Mouse (Mus musculus) MEL (cell line): Measurements from ENCODE around the gene Rab33b. TPM values are rescaled to one million over a fixed set of nuclear protein-coding genes. Genes with fewer than 3 reads are reported as not detected.

Source experiments
- DNase-seq: peaks from one replicate; pipeline ENCODE4 v3.0.0; 2011; ENCODE audit warnings: low read depth, low spot score
- H3K27ac ChIP-seq: 2 replicates; pipeline ENCODE4 v1.5.1; 2012; ENCODE audit warnings: low read depth, mild to moderate bottlenecking, control low read depth, low read length, moderate library complexity; ENCODE audit not compliant: control insufficient read depth
- H3K27me3 ChIP-seq, 2 experiments: fragments of 150-350 bp in 1 of 2; sonication (generic) in 1 of 2; 2 replicates each; pipeline ENCODE4 v1.6.1; 2012; ENCODE audit warnings: low read length in 2 of 2, mild to moderate bottlenecking in 2 of 2, improper control_type of control experiment in 1 of 2, moderate library complexity in 1 of 2; ENCODE audit not compliant: insufficient read depth in 2 of 2, control insufficient read depth in 1 of 2
- H3K36me3 ChIP-seq, 2 experiments: 2 replicates each; pipeline ENCODE4 v1.6.1; 2012 to 2014; ENCODE audit warnings: low read length in 2 of 2, improper control_type of control experiment in 1 of 2, inconsistent platforms in 1 of 2, mild to moderate bottlenecking in 1 of 2; ENCODE audit not compliant: insufficient read depth in 2 of 2, control insufficient read depth in 1 of 2
- H3K4me1 ChIP-seq, 2 experiments: fragments of 150-350 bp in 1 of 2; sonication (generic) in 1 of 2; 2 replicates each; pipeline ENCODE4 v1.6.1; 2012; ENCODE audit warnings: low read length in 2 of 2, improper control_type of control experiment in 1 of 2, mild to moderate bottlenecking in 1 of 2; ENCODE audit not compliant: insufficient read depth in 2 of 2, control insufficient read depth in 1 of 2
- H3K4me3 ChIP-seq, 2 experiments: fragments of 150-350 bp in 1 of 2; sonication (generic) in 1 of 2; 2 replicates each; pipeline ENCODE4 v1.5.1; 2012; ENCODE audit warnings: low read depth in 2 of 2, low read length in 2 of 2, mild to moderate bottlenecking in 2 of 2, moderate library complexity in 2 of 2, control low read depth in 1 of 2, improper control_type of control experiment in 1 of 2; ENCODE audit not compliant: control insufficient read depth in 1 of 2, insufficient read depth in 1 of 2
- H3K79me2 ChIP-seq: 2 replicates; pipeline ENCODE4 v1.6.1; 2012; ENCODE audit warnings: mild to moderate bottlenecking, low read length, moderate library complexity; ENCODE audit not compliant: control insufficient read depth, poor library complexity, insufficient read depth
- H3K9ac ChIP-seq: 2 replicates; pipeline ENCODE4 v1.6.1; 2012; ENCODE audit warnings: low read depth, mild to moderate bottlenecking, control low read depth, low read length, moderate library complexity; ENCODE audit not compliant: control insufficient read depth, poor library complexity, severe bottlenecking
- H3K9me3 ChIP-seq: fragments of 150-350 bp; sonication (generic); replicated peaks from 2 replicates; pipeline ENCODE4 v1.6.1; 2012; ENCODE audit warnings: mild to moderate bottlenecking, low read length, improper control_type of control experiment, moderate library complexity; ENCODE audit not compliant: insufficient read depth
- BHLHE40 ChIP-seq: IDR thresholded peaks from 2 replicates; pipeline ENCODE4 v1.6.1; 2012; ENCODE audit warnings: low read depth, mild to moderate bottlenecking, inconsistent platforms, low read length, improper control_type of control experiment, borderline replicate concordance
- CHD1 ChIP-seq: IDR thresholded peaks from 2 replicates; pipeline ENCODE4 v1.6.1; 2012; ENCODE audit warnings: low read depth, mild to moderate bottlenecking, inconsistent platforms, low read length, improper control_type of control experiment
- CHD2 ChIP-seq: IDR thresholded peaks from 2 replicates; pipeline ENCODE4 v1.6.1; 2011; ENCODE audit warnings: low read length, improper control_type of control experiment
- CTCF ChIP-seq, 3 experiments: IDR thresholded peaks in 2 of 3; conservative IDR thresholded peaks in 1 of 3; 2 replicates each; pipeline ENCODE4 v1.5.1; 2011 to 2012; ENCODE audit warnings: low read length in 3 of 3, low read depth in 2 of 3, mild to moderate bottlenecking in 2 of 3, improper control_type of control experiment in 1 of 3, inconsistent platforms in 1 of 3, mixed read lengths in 1 of 3, moderate library complexity in 1 of 3; ENCODE audit not compliant: control insufficient read depth in 1 of 3, insufficient read depth in 1 of 3, poor library complexity in 1 of 3, severe bottlenecking in 1 of 3
- E2F4 ChIP-seq: IDR thresholded peaks from 2 replicates; pipeline ENCODE4 v1.6.1; 2011; ENCODE audit warnings: low read depth, low read length, improper control_type of control experiment, borderline replicate concordance
- ELF1 ChIP-seq: IDR thresholded peaks from 2 replicates; pipeline ENCODE4 v1.6.1; 2014; ENCODE audit warnings: low read depth, mild to moderate bottlenecking, inconsistent platforms, low read length, improper control_type of control experiment, moderate library complexity
- EP300 ChIP-seq, 2 experiments: IDR thresholded peaks; 2 replicates each; pipeline ENCODE4 v1.6.1; 2011; ENCODE audit warnings: improper control_type of control experiment in 2 of 2, low read length in 2 of 2, low read depth in 1 of 2, mild to moderate bottlenecking in 1 of 2
- ETS1 ChIP-seq: IDR thresholded peaks from 2 replicates; pipeline ENCODE4 v1.6.1; 2012; ENCODE audit warnings: low read depth, mild to moderate bottlenecking, inconsistent platforms, low read length, improper control_type of control experiment, moderate library complexity
- GATA1 ChIP-seq: IDR thresholded peaks from 2 replicates; pipeline ENCODE4 v1.6.1; 2011; ENCODE audit warnings: low read depth, low read length, improper control_type of control experiment
- HCFC1 ChIP-seq: IDR thresholded peaks from 2 replicates; pipeline ENCODE4 v1.6.1; 2012; ENCODE audit warnings: low read depth, mild to moderate bottlenecking, inconsistent platforms, low read length, improper control_type of control experiment, moderate library complexity
- KAT2A ChIP-seq: conservative IDR thresholded peaks from 2 replicates; pipeline ENCODE4 v1.6.1; 2012; ENCODE audit warnings: low read depth, low read length, improper control_type of control experiment, inconsistent platforms
- RCOR1 ChIP-seq: IDR thresholded peaks from 2 replicates; pipeline ENCODE4 v1.6.1; 2012; ENCODE audit warnings: low read depth, mild to moderate bottlenecking, inconsistent platforms, low read length, improper control_type of control experiment
- SMC3 ChIP-seq: IDR thresholded peaks from 2 replicates; pipeline ENCODE4 v1.6.1; 2011; ENCODE audit warnings: low read depth, low read length, improper control_type of control experiment
- TCF12 ChIP-seq: IDR thresholded peaks from 2 replicates; pipeline ENCODE4 v1.6.1; 2014; ENCODE audit warnings: low read depth, mild to moderate bottlenecking, inconsistent platforms, low read length, improper control_type of control experiment, moderate library complexity
- UBTF ChIP-seq: IDR thresholded peaks from 2 replicates; pipeline ENCODE4 v1.6.1; 2012; ENCODE audit warnings: low read depth, mild to moderate bottlenecking, inconsistent platforms, low read length, improper control_type of control experiment, moderate library complexity, borderline replicate concordance; ENCODE audit not compliant: insufficient read depth
- USF2 ChIP-seq, 2 experiments: IDR thresholded peaks; 2 replicates each; pipeline ENCODE4 v1.6.1; 2011 to 2012; ENCODE audit warnings: improper control_type of control experiment in 2 of 2, low read length in 2 of 2, borderline replicate concordance in 1 of 2, inconsistent platforms in 1 of 2, low read depth in 1 of 2, mild to moderate bottlenecking in 1 of 2; ENCODE audit not compliant: insufficient read depth in 1 of 2
- ZC3H11A ChIP-seq: IDR thresholded peaks from 2 replicates; pipeline ENCODE4 v1.6.1; 2012; ENCODE audit warnings: low read depth, mild to moderate bottlenecking, inconsistent platforms, low read length, improper control_type of control experiment
- ZKSCAN1 ChIP-seq: IDR thresholded peaks from 2 replicates; pipeline ENCODE4 v1.6.1; 2012; ENCODE audit warnings: low read depth, mild to moderate bottlenecking, inconsistent platforms, low read length, improper control_type of control experiment, moderate library complexity
- polyA plus RNA-seq, 2 experiments: library from polyadenylated mRNA; stranded (reverse) in 1 of 2; unstranded in 1 of 2; fragments of >175 nt in 1 of 2; fragments of >200 nt in 1 of 2; gene quantifications; 2 replicates each; pipeline versions ENCODE4 v1.2.1 to v1.2.4; 2012; ENCODE audit warnings: low replicate concordance in 2 of 2, low read depth in 1 of 2; ENCODE audit not compliant: insufficient read length in 2 of 2, insufficient read depth in 1 of 2, missing spikeins in 1 of 2
- total RNA-seq: library from RNA; depleted of rRNA; stranded (reverse); fragments of 300-350 nt; gene quantifications from 2 replicates; pipeline ENCODE4 v1.2.3, GENCODE M21; 2012

The Rab33b gene
- total and polyA plus RNA-seq, 3 experiments = 4.9 to 5.2 TPM; not detected in 1

- DNase-seq = no peak
- Histone ChIP-seq H3K4me1 (peaks cover 0 to 3% of the 10 kb centered on the region in 2 experiments; a peak in 1 of 4 replicates), H3K27ac (no peak overlapping the region), H3K9ac (peak overlapping the region; percentile 86), H3K27me3 (no peaks in the 10 kb centered on the region), H3K4me3 (peak overlapping the region; percentile 46 to 85), H3K9me3 (no peaks in the 10 kb centered on the region), H3K79me2 (peaks cover 6% of the 10 kb centered on the region), H3K36me3 (peaks cover 0 to 7% of the 10 kb centered on the region in 2 experiments; a peak in 2 of 4 replicates)
- TF ChIP-seq CTCF (IDR thresholded peaks at IDR 0.05 in 2 of 3, conservative IDR thresholded peaks at IDR 0.05 in 1 of 3; ENCODE audit: control insufficient read depth in 1 of 3, insufficient read depth in 1 of 3, low read depth in 2 of 3, low read length in 3 of 3, poor library complexity in 1 of 3, severe bottlenecking in 1 of 3) = no peak
- no peak for TF ChIP-seq CHD2
- TF ChIP-seq GATA1 = no peak
- no peak for TF ChIP-seq E2F4
- no peak for TF ChIP-seq KAT2A
- TF ChIP-seq ZKSCAN1 = no peak
- TF ChIP-seq EP300 (IDR thresholded peaks at IDR 0.05; ENCODE audit: low read depth in 1 of 2, low read length in 2 of 2) = no peak
- no peak for TF ChIP-seq CHD1
- no peak for TF ChIP-seq TCF12
- no peak for TF ChIP-seq HCFC1
- TF ChIP-seq ETS1 = no peak
- no peak for TF ChIP-seq ELF1
- no peak for TF ChIP-seq USF2 (IDR thresholded peaks at IDR 0.05; ENCODE audit: borderline replicate concordance in 1 of 2, insufficient read depth in 1 of 2, low read depth in 1 of 2, low read length in 2 of 2)
- TF ChIP-seq RCOR1 = no peak
- TF ChIP-seq ZC3H11A = no peak
- TF ChIP-seq BHLHE40 = no peak
- TF ChIP-seq UBTF = no peak
These were observed 650 bp downstream of the Rab33b start for GRCm38 (mm10) chr3:51484370-51484769.

GRCm38 (mm10) chr3:51485347-51485746 is 1.6 kb downstream of the Rab33b start:
- no peak for DNase-seq
- H3K36me3 ChIP-seq = peaks cover 0 to 7% of the 10 kb centered on the region in 2 experiments; a peak in 2 of 4 replicates

More at GRCm38 (mm10) chr3:51485347-51485746, 1.6 kb downstream of the Rab33b start:
- TF ChIP-seq TCF12 = no peak
- no peak for TF ChIP-seq USF2 (IDR thresholded peaks at IDR 0.05; ENCODE audit: borderline replicate concordance in 1 of 2, insufficient read depth in 1 of 2, low read depth in 1 of 2, low read length in 2 of 2)
- TF ChIP-seq ZC3H11A = no peak
- no peak for TF ChIP-seq GATA1
- TF ChIP-seq SMC3 = no peak
- TF ChIP-seq ELF1 = no peak
- H3K27ac ChIP-seq = no peak overlapping the region
- no peaks in the 10 kb centered on the region for H3K27me3 ChIP-seq
- H3K9ac ChIP-seq = no peak overlapping the region
- H3K79me2 ChIP-seq = peaks cover 6% of the 10 kb centered on the region
- H3K4me1 ChIP-seq = peaks cover 0 to 3% of the 10 kb centered on the region in 2 experiments; a peak in 1 of 4 replicates
- no peaks in the 10 kb centered on the region for H3K9me3 ChIP-seq
- H3K4me3 ChIP-seq = no peak overlapping the region; a peak in 1 of 4 replicates
